Mouse (Mus musculus) heart, adult 9 months (tissue): ENCODE data around the gene Rapgef3.

ENCODE experiments used
- DNase-seq, 2 experiments: peaks; one replicate each; pipeline ENCODE4 v3.0.0; 2022; ENCODE audit warnings: low spot score in 2 of 2

Rapgef3 gene

GRCm38 (mm10) chr15:97767280-97768186 lies at the start of gene Rapgef3:
Gene Rapgef3 (minus strand): TSS chr15:97767972.
- peak; percentile 91 to 93 for DNase-seq

- no peak for DNase-seq
Observed at GRCm38 (mm10) chr15:97816199-97816994, 48.6 kb upstream of the Rapgef3 start.

- no peak for DNase-seq
Observed at GRCm38 (mm10) chr15:97815254-97815653, 47.5 kb upstream of the Rapgef3 start.

- DNase-seq = no peak
Observed at GRCm38 (mm10) chr15:97814703-97815102, 46.9 kb upstream of the Rapgef3 start.

- DNase-seq = peak; percentile 52 to 73
Observed at GRCm38 (mm10) chr15:97813452-97814204, 45.9 kb upstream of the Rapgef3 start.

- DNase-seq = no peak
Observed at GRCm38 (mm10) chr15:97812875-97813274, 45.1 kb upstream of the Rapgef3 start.

GRCm38 (mm10) chr15:97812126-97812525 lies 44.4 kb upstream of the Rapgef3 start:
- DNase-seq = peak; percentile 80 to 85

- DNase-seq = no peak
Observed at GRCm38 (mm10) chr15:97811307-97811706, 43.5 kb upstream of the Rapgef3 start.

GRCm38 (mm10) chr15:97810399-97810798 lies 42.6 kb upstream of the Rapgef3 start:
- DNase-seq = no peak

- no peak for DNase-seq
Observed at GRCm38 (mm10) chr15:97809942-97810341, 42.2 kb upstream of the Rapgef3 start.

GRCm38 (mm10) chr15:97809206-97809605 lies 41.4 kb upstream of the Rapgef3 start:
- DNase-seq = no peak

GRCm38 (mm10) chr15:97808532-97808931 lies 40.8 kb upstream of the Rapgef3 start:
- no peak for DNase-seq

- DNase-seq = no peak
Observed at GRCm38 (mm10) chr15:97807867-97808266, 40.1 kb upstream of the Rapgef3 start.

GRCm38 (mm10) chr15:97802575-97802974 lies 34.8 kb upstream of the Rapgef3 start:
- no peak for DNase-seq

- DNase-seq = no peak
Observed at GRCm38 (mm10) chr15:97801811-97802210, 34.0 kb upstream of the Rapgef3 start.

GRCm38 (mm10) chr15:97800853-97801252 lies 33.1 kb upstream of the Rapgef3 start:
- no peak for DNase-seq

- DNase-seq = no peak
Observed at GRCm38 (mm10) chr15:97799446-97799845, 31.7 kb upstream of the Rapgef3 start.

GRCm38 (mm10) chr15:97798134-97798533 lies 30.4 kb upstream of the Rapgef3 start:
- DNase-seq = no peak

- no peak for DNase-seq
Observed at GRCm38 (mm10) chr15:97796674-97797310, 29.0 kb upstream of the Rapgef3 start.

GRCm38 (mm10) chr15:97795559-97796235 lies 27.9 kb upstream of the Rapgef3 start:
- DNase-seq = no peak

GRCm38 (mm10) chr15:97794268-97794667 lies 26.5 kb upstream of the Rapgef3 start:
- DNase-seq = no peak
